Mouse (Mus musculus): ENCODE measurements around the gene Tmem253.

Tmem253 gene

GRCm38 (mm10) chr14:52006771-52007170, 8.7 kb upstream of the Tmem253 start:
- DNase-seq (ENCODE audit: low read depth, low spot score): no peak

GRCm38 (mm10) chr14:52008321-52009203, 6.9 kb upstream of the Tmem253 start:
- peak; percentile 96 for DNase-seq (ENCODE audit: low read depth, low spot score)

GRCm38 (mm10) chr14:52009361-52009760, 6.1 kb upstream of the Tmem253 start:
- no peak for DNase-seq (ENCODE audit: low read depth, low spot score)

GRCm38 (mm10) chr14:52009841-52010240, 5.6 kb upstream of the Tmem253 start:
- no peak for DNase-seq (ENCODE audit: low read depth, low spot score)

GRCm38 (mm10) chr14:52010446-52011111, 4.9 kb upstream of the Tmem253 start:
- DNase-seq (ENCODE audit: low read depth, low spot score): peak; percentile 95

GRCm38 (mm10) chr14:52011683-52012082, 3.8 kb upstream of the Tmem253 start:
- no peak for DNase-seq (ENCODE audit: low read depth, low spot score)

GRCm38 (mm10) chr14:52012085-52012484, 3.4 kb upstream of the Tmem253 start:
- no peak for DNase-seq (ENCODE audit: low read depth, low spot score)

GRCm38 (mm10) chr14:52012553-52012952, 2.9 kb upstream of the Tmem253 start:
- no peak for DNase-seq (ENCODE audit: low read depth, low spot score)

GRCm38 (mm10) chr14:52013021-52013610, 2.3 kb upstream of the Tmem253 start:
- no peak for DNase-seq (ENCODE audit: low read depth, low spot score)

GRCm38 (mm10) chr14:52013771-52014219, 1.7 kb upstream of the Tmem253 start:
- peak; percentile 51 for DNase-seq (ENCODE audit: low read depth, low spot score)

- DNase-seq (ENCODE audit: low read depth, low spot score): no peak
Measured at GRCm38 (mm10) chr14:52014271-52014760, 1.1 kb upstream of the Tmem253 start.

GRCm38 (mm10) chr14:52014761-52015311, 622 bp upstream of the Tmem253 start:
- peak; percentile 85 for DNase-seq (ENCODE audit: low read depth, low spot score)

GRCm38 (mm10) chr14:52016625-52017405, 1.4 kb downstream of the Tmem253 start:
- DNase-seq (ENCODE audit: low read depth, low spot score): no peak

- DNase-seq (ENCODE audit: low read depth, low spot score): no peak
Measured at GRCm38 (mm10) chr14:52017662-52018061, 2.2 kb downstream of the Tmem253 start.

GRCm38 (mm10) chr14:52018248-52019050, 3.0 kb downstream of the Tmem253 start:
- DNase-seq (ENCODE audit: low read depth, low spot score): peak; percentile 59

GRCm38 (mm10) chr14:52019051-52019589, 3.7 kb downstream of the Tmem253 start:
- no peak for DNase-seq (ENCODE audit: low read depth, low spot score)

GRCm38 (mm10) chr14:52019590-52020340, 4.3 kb downstream of the Tmem253 start:
- peak; percentile 98 for DNase-seq (ENCODE audit: low read depth, low spot score)

- DNase-seq (ENCODE audit: low read depth, low spot score): peak; percentile 94
Measured at GRCm38 (mm10) chr14:52020486-52021137, 5.2 kb downstream of the Tmem253 start, which contains the start of gene Zfp219. Gene Zfp219, minus strand, starts transcription at chr14:52020733.

- no peak for DNase-seq (ENCODE audit: low read depth, low spot score)
Measured at GRCm38 (mm10) chr14:52021138-52021529, 5.7 kb downstream of the Tmem253 start.

All from ES-CJ7 (cell line).